Mouse (Mus musculus): ENCODE results near the gene Serf1.
"Not testable (repeated sequence)": the region's sequence is repeated elsewhere in the genome, so short reads cannot be mapped to it uniquely, and the experiment has no call there.

The Serf1 gene

GRCm38 (mm10) chr13:100107652-100108472, at the start of gene Serf1:
TSS of gene Serf1 (plus strand) at chr13:100108012.
- DNase-seq (ENCODE audit: low spot score): peak; percentile 83

GRCm38 (mm10) chr13:100063936-100064335, 43.9 kb upstream of the Serf1 start:
- no peak for DNase-seq (ENCODE audit: low spot score)

GRCm38 (mm10) chr13:100067821-100068220, 40.0 kb upstream of the Serf1 start:
- no peak for DNase-seq (ENCODE audit: low spot score)

- DNase-seq (ENCODE audit: low spot score): no peak
Measured at GRCm38 (mm10) chr13:100071473-100071872, 36.3 kb upstream of the Serf1 start.

GRCm38 (mm10) chr13:100098808-100099207, 9.0 kb upstream of the Serf1 start:
- no peak for DNase-seq (ENCODE audit: low spot score)

- DNase-seq (ENCODE audit: low spot score): no peak
Measured at GRCm38 (mm10) chr13:100103052-100103658, 4.7 kb upstream of the Serf1 start.

- peak; percentile 97 for DNase-seq (ENCODE audit: low spot score)
Measured at GRCm38 (mm10) chr13:100103748-100104254, 4.0 kb upstream of the Serf1 start, which contains the start of gene Bdp1. TSS of gene Bdp1 (minus strand) at chr13:100104070.

GRCm38 (mm10) chr13:100112218-100112972, 4.6 kb downstream of the Serf1 start:
- no peak for DNase-seq (ENCODE audit: low spot score)

- no peak for DNase-seq (ENCODE audit: low spot score)
Measured at GRCm38 (mm10) chr13:100123970-100124369, 16.2 kb downstream of the Serf1 start.

GRCm38 (mm10) chr13:100124423-100125257, 16.8 kb downstream of the Serf1 start, which contains the start of gene Smn1:
TSS of gene Smn1 (plus strand) at chr13:100124852.
- peak; percentile 90 for DNase-seq (ENCODE audit: low spot score)

GRCm38 (mm10) chr13:100125258-100125643, 17.4 kb downstream of the Serf1 start:
- DNase-seq (ENCODE audit: low spot score): no peak

- DNase-seq (ENCODE audit: low spot score): no peak
Measured at GRCm38 (mm10) chr13:100141646-100142314, 34.0 kb downstream of the Serf1 start.

GRCm38 (mm10) chr13:100152659-100153058, 44.8 kb downstream of the Serf1 start:
- no peak for DNase-seq (ENCODE audit: low spot score)

- no peak for DNase-seq (ENCODE audit: low spot score)
Measured at GRCm38 (mm10) chr13:100156624-100157023, 48.8 kb downstream of the Serf1 start.

GRCm38 (mm10) chr13:100161171-100161870, 53.5 kb downstream of the Serf1 start:
- DNase-seq (ENCODE audit: low spot score): not testable (repeated sequence)

- not testable (repeated sequence) for DNase-seq (ENCODE audit: low spot score)
Measured at GRCm38 (mm10) chr13:100162467-100162866, 54.7 kb downstream of the Serf1 start.
